Mouse (Mus musculus) midbrain, postnatal 0 days (tissue): ENCODE data around the gene Rbak. TPM values are rescaled to one million over a fixed set of nuclear protein-coding genes. Genes with fewer than 3 reads are reported as not detected.

Experiments used
- ATAC-seq: fragments of 200-750 bp; cut with Nextera tagmentation; 2 replicates; pipeline ENCODE4 v1.8.0; 2017; ENCODE audit warnings: moderate number of reproducible peaks, mild to moderate bottlenecking, moderate TSS enrichment, moderate library complexity; ENCODE audit not compliant: low FRiP score
- DNase-seq: peaks from one replicate; pipeline ENCODE4 v3.0.0-alpha.2; 2015; ENCODE audit warnings: low spot score
- H3K27ac ChIP-seq: fragments of 300-500 bp; sonication (generic); 2 replicates; pipeline ENCODE4 v1.5.1; 2014; ENCODE audit warnings: low read depth, mild to moderate bottlenecking, low read length, mixed read lengths
- H3K27me3 ChIP-seq: fragments of 300-500 bp; sonication (generic); 2 replicates; pipeline ENCODE4 v1.6.1; 2014; ENCODE audit warnings: low read length, control low read depth, mixed read lengths; ENCODE audit not compliant: insufficient read depth
- H3K36me3 ChIP-seq: fragments of 300-500 bp; sonication (generic); 2 replicates; pipeline ENCODE4 v1.6.1; 2014; ENCODE audit warnings: low read length, control low read depth, mixed read lengths; ENCODE audit not compliant: insufficient read depth
- H3K4me1 ChIP-seq: fragments of 300-500 bp; sonication (generic); 2 replicates; pipeline ENCODE4 v1.6.1; 2014; ENCODE audit warnings: mild to moderate bottlenecking, control low read depth, antibody characterized with exemption, low read length, mixed read lengths; ENCODE audit not compliant: insufficient read depth
- H3K4me2 ChIP-seq: fragments of 300-500 bp; sonication (generic); 2 replicates; pipeline ENCODE4 v1.6.1; 2014; ENCODE audit warnings: low read depth, mild to moderate bottlenecking, low read length, mixed read lengths; ENCODE audit not compliant: poor library complexity, severe bottlenecking
- H3K4me3 ChIP-seq: fragments of 300-500 bp; sonication (generic); 2 replicates; pipeline ENCODE4 v1.5.1; 2014; ENCODE audit warnings: low read depth, mild to moderate bottlenecking, low read length, moderate library complexity
- H3K9ac ChIP-seq: fragments of 300-500 bp; sonication (generic); replicated peaks from 2 replicates; pipeline ENCODE4 v1.6.1; 2014; ENCODE audit warnings: mild to moderate bottlenecking, low read length, moderate library complexity, mixed read lengths; ENCODE audit not compliant: poor library complexity, severe bottlenecking
- H3K9me3 ChIP-seq: fragments of 300-500 bp; sonication (generic); 2 replicates; pipeline ENCODE4 v1.6.1; 2016; ENCODE audit warnings: low read length, control low read depth
- CTCF ChIP-seq: IDR thresholded peaks from 2 replicates; pipeline ENCODE4 v1.5.1; 2016; ENCODE audit warnings: antibody characterized with exemption, mild to moderate bottlenecking
- WGBS: fragments of 180-500 bp; shearing (Covaris S2); extraction: QIAGEN DNeasy Blood & Tissue Kit; methylation state at CpG from one replicate; pipeline ENCODE4 v1.1.7; 2014; 5-methylcytosine and 5-hydroxymethylcytosine counted together
- polyA plus RNA-seq: library from polyadenylated mRNA; unstranded; fragments of >200 nt; fragmentation: Nextera tagmentation; extraction: Ambion mirVana; gene quantifications from 2 replicates; pipeline ENCODE4 v1.2.1, GENCODE M21; 2015
- total RNA-seq: library from RNA; depleted of rRNA; stranded (reverse); fragments of >200 nt; gene quantifications from 2 replicates; pipeline ENCODE4 v1.2.3, GENCODE M21; 2014

Gene Rbak
- total and polyA plus RNA-seq, 2 experiments from 2014 or later, result 9.2 to 15.2 TPM

DNA sequence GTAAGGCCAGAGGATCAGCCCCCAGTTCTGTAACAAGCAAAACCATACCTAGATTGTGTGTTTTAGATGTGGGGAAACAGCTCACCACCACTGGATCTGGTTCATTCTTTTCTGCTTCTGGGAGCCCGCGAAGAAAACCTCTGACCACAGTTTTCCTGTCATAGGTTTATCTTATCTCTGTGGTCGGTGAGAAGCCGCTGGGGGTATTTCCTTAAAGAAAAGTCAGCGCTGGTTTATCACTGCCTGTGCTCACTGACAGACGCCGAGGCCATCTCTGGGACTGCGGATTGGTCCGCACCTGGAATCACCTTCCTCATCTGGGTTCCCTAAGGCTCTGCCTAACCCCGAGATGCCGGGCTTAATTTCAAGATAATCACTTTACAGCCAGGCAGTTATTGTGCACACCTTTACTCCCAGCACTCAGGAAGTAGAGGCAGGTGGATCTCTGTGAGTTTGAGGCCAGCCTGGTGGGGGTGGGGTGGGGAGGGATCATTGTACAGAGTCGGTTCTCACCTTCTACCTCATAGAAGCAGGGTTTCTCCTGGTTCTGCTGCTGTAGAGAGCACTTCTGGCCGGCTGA, 47.5 kb downstream of the Rbak start:
- DNase-seq, result no peak
- H3K27me3 ChIP-seq, result no peaks in the 10 kb centered on the region
- H3K9ac ChIP-seq, result no peak overlapping the region
- H3K36me3 ChIP-seq, result no peaks in the 10 kb centered on the region
- H3K27ac ChIP-seq, result no peak overlapping the region
- no peaks in the 10 kb centered on the region for H3K4me1 ChIP-seq
- H3K9me3 ChIP-seq, result no peaks in the 10 kb centered on the region
- no peak overlapping the region for H3K4me3 ChIP-seq
- no peak for ATAC-seq
- no peak for TF ChIP-seq CTCF
- 83% methylated on average over 13 of the region's 13 CpGs for WGBS
- no peak overlapping the region for H3K4me2 ChIP-seq

DNA sequence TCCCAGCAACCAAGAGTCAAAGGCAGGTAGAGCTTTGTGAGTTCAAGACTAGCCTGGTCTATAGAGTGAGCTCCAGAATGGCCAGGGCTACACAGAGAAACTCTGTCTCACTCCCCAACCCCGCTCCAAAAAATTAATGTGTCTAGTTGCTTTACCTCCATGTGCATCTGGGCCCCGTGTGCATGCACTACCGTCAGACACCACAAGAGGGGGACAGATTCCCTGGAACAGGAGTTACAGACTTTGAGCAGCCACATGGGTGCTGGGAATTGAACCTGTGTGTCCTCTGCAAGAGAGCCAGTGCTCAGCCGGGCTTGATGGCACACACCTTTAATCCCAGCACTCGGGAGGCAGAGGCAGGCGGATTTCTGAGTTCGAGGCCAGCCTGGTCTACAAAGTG, 50.2 kb downstream of the Rbak start:
- H3K36me3 ChIP-seq, result no peaks in the 10 kb centered on the region
- H3K9me3 ChIP-seq, result no peaks in the 10 kb centered on the region
- TF ChIP-seq CTCF, result peak; percentile 28; the same call in 1 of the 2 replicates
- H3K27ac ChIP-seq, result no peak overlapping the region
- H3K27me3 ChIP-seq, result no peaks in the 10 kb centered on the region
- DNase-seq, result no peak
- H3K9ac ChIP-seq, result no peak overlapping the region
- H3K4me1 ChIP-seq, result 0 out of 2 replicates have a peak, but pooled peaks cover 4% of the 10 kb centered on the region
- H3K4me2 ChIP-seq, result no peak overlapping the region
- WGBS, result 85% methylated on average over 7 of the region's 7 CpGs
- no peak for ATAC-seq
- no peak overlapping the region for H3K4me3 ChIP-seq

DNA sequence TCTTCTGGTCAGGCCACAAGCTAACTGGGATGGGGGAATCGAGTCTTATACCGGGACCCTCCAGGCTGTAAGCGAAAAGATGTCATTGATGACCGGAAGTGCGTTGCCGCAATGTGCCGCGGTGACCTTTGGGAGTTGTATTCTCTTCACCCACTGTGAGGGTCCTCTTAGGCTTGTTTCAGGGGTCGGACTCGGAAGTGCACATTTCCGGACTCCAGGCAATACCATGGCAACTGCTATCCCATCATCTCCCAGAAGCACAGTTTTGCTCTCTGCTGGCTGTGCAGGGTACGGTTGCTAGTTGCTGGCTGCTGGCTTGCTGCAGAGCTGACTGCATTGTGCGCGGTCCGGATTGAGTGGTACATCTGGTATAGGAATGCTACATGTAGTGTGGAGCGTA, 51.5 kb downstream of the Rbak start:
- Histone ChIP-seq H3K4me2 (no peak overlapping the region), H3K27me3 (no peaks in the 10 kb centered on the region), H3K4me3 (no peak overlapping the region), H3K27ac (no peak overlapping the region), H3K4me1 (0 out of 2 replicates have a peak, but pooled peaks cover 4% of the 10 kb centered on the region), H3K9me3 (no peaks in the 10 kb centered on the region), H3K36me3 (no peaks in the 10 kb centered on the region), H3K9ac (no peak overlapping the region)
- ATAC-seq (no peak), DNase-seq (no peak)
- 92% methylated on average over 16 of the region's 16 CpGs for WGBS
- TF ChIP-seq CTCF, result no peak

DNA sequence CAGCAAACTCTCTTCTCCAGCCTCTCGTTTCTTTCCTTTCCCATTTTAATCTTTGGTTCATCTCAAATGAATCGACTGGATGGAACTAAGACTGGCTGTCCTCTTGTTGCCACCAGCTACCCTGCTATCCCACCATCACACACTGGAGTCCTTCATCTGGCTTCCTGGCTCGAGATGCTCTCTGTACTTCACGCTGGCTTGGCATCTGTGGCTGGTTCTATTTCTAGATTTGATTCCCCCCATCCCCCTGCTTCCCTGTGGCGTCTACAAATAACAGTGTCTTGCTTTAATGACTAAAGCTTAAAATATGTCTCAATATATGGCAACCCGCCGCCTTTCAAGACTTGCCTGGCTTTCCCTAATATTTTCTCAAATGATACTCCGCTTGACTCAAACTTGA, 52.7 kb downstream of the Rbak start:
- H3K4me1 ChIP-seq, result 0 out of 2 replicates have a peak, but pooled peaks cover 4% of the 10 kb centered on the region
- no peaks in the 10 kb centered on the region for H3K27me3 ChIP-seq
- ATAC-seq, result no peak
- no peaks in the 10 kb centered on the region for H3K36me3 ChIP-seq
- no peak overlapping the region for H3K9ac ChIP-seq
- no peak overlapping the region for H3K4me2 ChIP-seq
- WGBS, result 80% methylated on average over 8 of the region's 8 CpGs
- peak; percentile 22 for DNase-seq
- TF ChIP-seq CTCF, result no peak
- no peak overlapping the region for H3K4me3 ChIP-seq
- no peaks in the 10 kb centered on the region for H3K9me3 ChIP-seq
- no peak overlapping the region for H3K27ac ChIP-seq

DNA sequence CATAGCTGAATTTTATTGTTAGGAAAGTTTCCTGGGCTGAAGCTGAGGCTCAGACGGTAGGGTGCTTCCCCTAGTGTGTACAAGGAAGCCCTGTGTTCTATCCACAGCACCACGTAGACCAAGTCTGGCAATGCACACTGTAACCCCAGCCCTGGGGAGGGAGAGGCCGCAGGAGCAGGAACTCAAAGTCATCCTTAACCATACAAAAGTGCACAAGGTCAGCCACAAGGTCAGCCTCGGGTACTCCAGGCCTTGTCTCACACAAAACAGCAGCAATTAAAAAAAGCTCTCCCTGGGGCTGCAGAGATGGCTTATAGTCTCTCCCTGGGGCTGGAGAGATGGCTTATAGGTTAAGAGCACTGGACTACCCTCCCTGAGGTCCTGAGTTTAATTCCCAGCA, 53.7 kb downstream of the Rbak start:
- no peak for ATAC-seq
- no peaks in the 10 kb centered on the region for H3K36me3 ChIP-seq
- H3K27me3 ChIP-seq, result no peaks in the 10 kb centered on the region
- no peak overlapping the region for H3K4me2 ChIP-seq
- H3K27ac ChIP-seq, result no peak overlapping the region
- DNase-seq, result no peak
- H3K4me1 ChIP-seq, result 0 out of 2 replicates have a peak, but pooled peaks cover 4% of the 10 kb centered on the region
- H3K4me3 ChIP-seq, result no peak overlapping the region
- TF ChIP-seq CTCF, result no peak
- H3K9ac ChIP-seq, result no peak overlapping the region
- 68% methylated on average over 4 of the region's 4 CpGs for WGBS
- H3K9me3 ChIP-seq, result no peaks in the 10 kb centered on the region

DNA sequence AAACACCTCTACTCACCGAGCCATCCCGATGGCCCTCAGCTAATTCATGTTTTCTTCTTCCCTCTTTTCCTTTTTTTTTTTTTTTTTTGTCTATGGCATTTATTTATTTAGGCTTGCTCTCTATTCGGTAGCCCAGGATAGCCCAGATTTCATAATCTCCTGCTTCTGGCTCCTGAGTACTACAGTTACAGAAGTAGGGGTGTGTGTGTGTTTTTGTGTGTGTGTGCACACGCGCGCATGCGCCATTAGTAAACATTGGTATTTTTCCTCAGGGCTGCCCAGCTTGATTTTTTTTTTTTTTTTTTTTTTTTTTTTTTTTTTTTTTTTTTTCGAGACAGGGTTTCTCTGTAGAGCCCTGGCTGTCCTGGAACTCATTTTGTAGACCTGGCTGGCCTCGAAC, 54.5 kb downstream of the Rbak start:
- 82% methylated on average over 9 of the region's 9 CpGs for WGBS
- Histone ChIP-seq H3K4me3 (no peak overlapping the region), H3K4me2 (peak overlapping the region; percentile 9; the same call in 1 of the 2 replicates), H3K9me3 (no peaks in the 10 kb centered on the region), H3K36me3 (no peaks in the 10 kb centered on the region), H3K4me1 (0 out of 2 replicates have a peak, but pooled peaks cover 4% of the 10 kb centered on the region), H3K9ac (no peak overlapping the region), H3K27me3 (no peaks in the 10 kb centered on the region), H3K27ac (peak overlapping the region; percentile 89)
- ATAC-seq (no peak), DNase-seq (no peak)
- no peak for TF ChIP-seq CTCF
